Mouse (Mus musculus) spleen, adult 18-20 months (tissue): ENCODE data around the gene Irs3.

Experiments used
- DNase-seq, 2 experiments: peaks; one replicate each; pipeline ENCODE4 v3.0.0; 2022; ENCODE audit warnings: mixed read lengths in 2 of 2

Gene Irs3

GRCm38 (mm10) chr5:137654746-137655145, 9.2 kb upstream of the Irs3 start:
- DNase-seq: no peak

GRCm38 (mm10) chr5:137653366-137653765, 7.9 kb upstream of the Irs3 start:
- DNase-seq: no peak

- DNase-seq: peak in 1 of 2 experiments; percentile 64
Observed at GRCm38 (mm10) chr5:137652474-137652873, 7.0 kb upstream of the Irs3 start.

- DNase-seq: no peak
Observed at GRCm38 (mm10) chr5:137649669-137650571, 4.4 kb upstream of the Irs3 start.

- no peak for DNase-seq
Observed at GRCm38 (mm10) chr5:137649251-137649650, 3.7 kb upstream of the Irs3 start.

GRCm38 (mm10) chr5:137647827-137648601, 2.5 kb upstream of the Irs3 start:
- no peak for DNase-seq

GRCm38 (mm10) chr5:137645091-137645651, 343 bp downstream of the Irs3 start:
- DNase-seq: peak; percentile 51 to 65

GRCm38 (mm10) chr5:137644484-137644883, 1.0 kb downstream of the Irs3 start:
- no peak for DNase-seq

- DNase-seq: no peak
Observed at GRCm38 (mm10) chr5:137642886-137643285, 2.6 kb downstream of the Irs3 start.

GRCm38 (mm10) chr5:137641054-137641453, 4.5 kb downstream of the Irs3 start, which contains the start of gene Sap25:
Gene Sap25, plus strand, starts transcription at chr5:137641334.
- DNase-seq: peak; percentile 29 to 30

- no peak for DNase-seq
Observed at GRCm38 (mm10) chr5:137639472-137639871, 6.0 kb downstream of the Irs3 start.

GRCm38 (mm10) chr5:137633397-137634084, 12.0 kb downstream of the Irs3 start:
- no peak for DNase-seq

- DNase-seq: peak in 1 of 2 experiments; percentile 31
Observed at GRCm38 (mm10) chr5:137631591-137631990, 13.9 kb downstream of the Irs3 start.

- peak; percentile 67 to 77 for DNase-seq
Observed at GRCm38 (mm10) chr5:137631171-137631570, 14.3 kb downstream of the Irs3 start.

- peak; percentile 33 to 39 for DNase-seq
Observed at GRCm38 (mm10) chr5:137630602-137631001, 14.9 kb downstream of the Irs3 start.

- peak in 1 of 2 experiments; percentile 43 for DNase-seq
Observed at GRCm38 (mm10) chr5:137629906-137630545, 15.5 kb downstream of the Irs3 start.

GRCm38 (mm10) chr5:137629306-137629721, 16.2 kb downstream of the Irs3 start:
- peak; percentile 79 to 81 for DNase-seq

GRCm38 (mm10) chr5:137628498-137629305, 16.8 kb downstream of the Irs3 start, which contains the start of the genes Fbxo24, Lrch4 and Gm20605:
Gene Fbxo24, minus strand, starts transcription at chr5:137629002.
Gene Lrch4, plus strand, starts transcription at chr5:137629121.
Gene Gm20605, plus strand, starts transcription at chr5:137629175.
- peak; percentile 96 to 99 for DNase-seq

- DNase-seq: no peak
Observed at GRCm38 (mm10) chr5:137627991-137628390, 17.5 kb downstream of the Irs3 start.

- DNase-seq: no peak
Observed at GRCm38 (mm10) chr5:137623937-137624530, 21.5 kb downstream of the Irs3 start.
